Mouse (Mus musculus) stomach, embryonic 15.5 days (tissue): ENCODE data around the gene Dyrk2. TPM values are rescaled to one million over a fixed set of nuclear protein-coding genes. Genes with fewer than 3 reads are reported as not detected.

Experiments used
- ATAC-seq: fragments of 200-750 bp; cut with Nextera tagmentation; 2 replicates; pipeline ENCODE4 v1.8.0; 2017; ENCODE audit warnings: low read depth, moderate number of reproducible peaks, moderate TSS enrichment; ENCODE audit not compliant: insufficient read depth, low FRiP score
- H3K27ac ChIP-seq: fragments of 300-500 bp; sonication (generic); 2 replicates; pipeline ENCODE4 v1.5.1; 2015; ENCODE audit warnings: mild to moderate bottlenecking, inconsistent platforms
- H3K27me3 ChIP-seq: fragments of 300-500 bp; sonication (generic); replicated peaks from 2 replicates; pipeline ENCODE4 v1.6.1; 2015; ENCODE audit warnings: inconsistent platforms
- H3K36me3 ChIP-seq: fragments of 300-500 bp; sonication (generic); 2 replicates; pipeline ENCODE4 v1.6.1; 2015; ENCODE audit warnings: inconsistent platforms
- H3K4me1 ChIP-seq: fragments of 300-500 bp; sonication (generic); 2 replicates; pipeline ENCODE4 v1.6.1; 2015; ENCODE audit warnings: inconsistent platforms
- H3K4me2 ChIP-seq: fragments of 300-500 bp; sonication (generic); 2 replicates; pipeline ENCODE4 v1.6.1; 2015; ENCODE audit warnings: mild to moderate bottlenecking, inconsistent platforms
- H3K4me3 ChIP-seq: fragments of 300-500 bp; sonication (generic); replicated peaks from 2 replicates; pipeline ENCODE4 v1.5.1; 2015; ENCODE audit warnings: inconsistent platforms
- H3K9ac ChIP-seq: fragments of 300-500 bp; sonication (generic); 2 replicates; pipeline ENCODE4 v1.6.1; 2015; ENCODE audit warnings: inconsistent platforms
- H3K9me3 ChIP-seq: fragments of 300-500 bp; sonication (generic); 2 replicates; pipeline ENCODE4 v1.6.1; 2016; ENCODE audit warnings: inconsistent platforms
- WGBS: fragments of 180-500 bp; shearing (Covaris S2); methylation state at CpG from one replicate; pipeline ENCODE4 v1.1.7; 2015; 5-methylcytosine and 5-hydroxymethylcytosine counted together
- polyA plus RNA-seq: library from polyadenylated mRNA; unstranded; fragments of >200 nt; fragmentation: Nextera tagmentation; extraction: Ambion mirVana; gene quantifications from 2 replicates; pipeline ENCODE4 v1.2.1, GENCODE M21; 2015

Gene Dyrk2
- polyA plus RNA-seq, 1 experiment from 2014 or later = 9.7 TPM

DNA sequence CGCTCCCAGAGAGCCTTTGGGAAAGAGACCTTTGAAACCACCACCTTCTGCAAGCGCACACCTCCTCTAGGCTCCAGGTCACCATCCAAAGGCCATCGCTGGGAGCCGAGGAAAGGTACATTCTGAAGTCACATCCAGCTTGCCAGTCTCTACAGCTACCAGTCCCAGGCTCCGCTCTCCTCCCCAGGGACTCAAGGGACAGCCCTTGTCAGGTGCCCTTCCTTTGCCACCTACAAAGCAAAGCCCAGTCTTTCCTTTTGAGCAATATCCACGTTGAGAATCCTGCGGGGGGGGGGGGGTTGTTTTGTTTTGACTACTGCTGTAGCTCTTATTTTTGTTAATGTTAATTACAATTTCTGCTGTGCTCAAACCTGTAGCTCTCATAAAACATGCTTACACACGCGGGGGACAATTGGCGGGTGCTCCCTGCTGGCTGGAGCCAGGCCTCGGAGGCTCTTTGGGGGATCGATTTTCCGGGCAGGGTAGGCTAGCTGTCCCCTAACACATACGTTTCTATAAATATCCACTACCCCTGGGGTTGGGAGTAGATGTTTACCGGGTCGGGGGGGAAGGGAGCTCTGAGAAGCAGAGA, 2.6 kb downstream of the Dyrk2 start:
- WGBS = 11% methylated on average over 16 of the region's 16 CpGs
- H3K4me2 ChIP-seq = peak overlapping the region; percentile 81
- H3K27ac ChIP-seq = peak overlapping the region; percentile 95
- peak overlapping the region; percentile 90 for H3K4me3 ChIP-seq
- H3K9me3 ChIP-seq = no peaks in the 10 kb centered on the region
- ATAC-seq = no peak
- H3K9ac ChIP-seq = peak overlapping the region; percentile 96
- H3K4me1 ChIP-seq = peaks cover 25% of the 10 kb centered on the region
- no peaks in the 10 kb centered on the region for H3K27me3 ChIP-seq
- peaks cover 13% of the 10 kb centered on the region; the same call in 1 of the 2 replicates for H3K36me3 ChIP-seq

DNA sequence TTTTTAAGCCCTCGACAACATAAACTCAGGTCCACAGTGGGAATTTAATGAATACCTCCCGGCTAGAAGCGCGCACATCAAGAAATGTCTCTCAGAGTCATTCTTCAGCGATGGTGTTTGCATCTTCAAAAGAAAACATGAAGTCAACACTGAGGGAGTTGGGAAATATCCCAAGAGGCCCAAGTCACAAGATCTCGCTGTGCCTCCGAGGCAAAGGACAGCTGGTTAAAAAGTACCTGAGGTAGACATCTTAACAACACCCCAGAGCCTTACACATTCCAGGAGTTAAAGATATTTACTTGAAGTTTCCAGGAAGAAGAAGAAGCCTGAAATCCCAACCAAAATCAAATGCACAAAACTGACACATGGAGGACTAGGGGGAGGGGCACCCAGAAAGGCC, 5.0 kb downstream of the Dyrk2 start:
- 88% methylated on average over 7 of the region's 7 CpGs for WGBS
- ATAC-seq = no peak
- no peak overlapping the region for H3K4me2 ChIP-seq
- no peaks in the 10 kb centered on the region for H3K27me3 ChIP-seq
- H3K9ac ChIP-seq = no peak overlapping the region
- H3K4me3 ChIP-seq = no peak overlapping the region
- no peak overlapping the region for H3K27ac ChIP-seq
- peaks cover 19% of the 10 kb centered on the region for H3K4me1 ChIP-seq
- H3K36me3 ChIP-seq = peaks cover 34% of the 10 kb centered on the region
- H3K9me3 ChIP-seq = no peaks in the 10 kb centered on the region

DNA sequence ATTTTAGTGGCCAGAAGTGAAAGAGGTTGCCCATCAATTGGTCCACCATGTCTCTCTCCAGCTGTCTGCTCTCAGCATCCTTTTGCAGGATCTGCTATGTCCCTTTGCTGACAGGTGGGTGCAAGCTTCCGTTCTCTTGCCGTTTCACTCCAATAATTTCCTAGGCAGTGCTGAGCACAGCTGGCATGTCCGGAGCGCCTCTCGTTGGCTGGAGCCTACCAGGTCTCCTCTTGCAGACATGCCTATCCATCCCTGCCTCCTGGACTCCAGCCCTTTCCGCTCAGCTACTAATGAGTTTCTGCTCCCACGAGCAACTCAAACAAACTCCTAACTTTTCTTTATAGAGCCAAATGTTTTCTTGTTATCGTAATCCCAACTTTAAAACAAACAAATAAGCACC, 6.4 kb downstream of the Dyrk2 start:
- no peak overlapping the region for H3K4me3 ChIP-seq
- H3K4me2 ChIP-seq = no peak overlapping the region
- H3K36me3 ChIP-seq = peaks cover 46% of the 10 kb centered on the region
- H3K9me3 ChIP-seq = no peaks in the 10 kb centered on the region
- H3K9ac ChIP-seq = no peak overlapping the region
- H3K4me1 ChIP-seq = peaks cover 18% of the 10 kb centered on the region
- H3K27me3 ChIP-seq = no peaks in the 10 kb centered on the region
- ATAC-seq = no peak
- no peak overlapping the region for H3K27ac ChIP-seq
- 75% methylated on average over 8 of the region's 8 CpGs for WGBS

DNA sequence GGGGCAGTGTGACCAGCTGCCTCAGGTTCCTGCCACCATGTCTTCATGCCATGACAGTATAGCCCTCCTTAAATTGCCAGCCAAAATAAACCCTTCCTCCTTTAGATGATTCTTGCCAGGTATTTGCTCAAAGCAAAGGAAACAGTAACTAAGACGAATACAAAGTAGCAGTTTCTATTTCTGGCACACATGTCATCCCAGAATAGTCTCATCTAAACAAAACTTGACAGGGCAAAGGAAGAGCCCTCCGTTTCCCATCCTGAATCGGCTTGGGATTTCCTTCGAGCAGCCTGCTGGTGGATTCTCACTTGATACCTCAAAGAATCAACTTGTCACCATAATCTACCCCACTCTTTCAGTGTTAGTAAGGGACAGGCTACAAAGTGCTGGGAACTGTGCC, 7.8 kb downstream of the Dyrk2 start:
- H3K4me1 ChIP-seq = peaks cover 17% of the 10 kb centered on the region
- H3K9ac ChIP-seq = no peak overlapping the region
- 61% methylated on average over 4 of the region's 4 CpGs for WGBS
- H3K27ac ChIP-seq = no peak overlapping the region
- peaks cover 46% of the 10 kb centered on the region for H3K36me3 ChIP-seq
- no peaks in the 10 kb centered on the region for H3K27me3 ChIP-seq
- H3K9me3 ChIP-seq = no peaks in the 10 kb centered on the region
- no peak overlapping the region for H3K4me3 ChIP-seq
- no peak for ATAC-seq
- H3K4me2 ChIP-seq = no peak overlapping the region

DNA sequence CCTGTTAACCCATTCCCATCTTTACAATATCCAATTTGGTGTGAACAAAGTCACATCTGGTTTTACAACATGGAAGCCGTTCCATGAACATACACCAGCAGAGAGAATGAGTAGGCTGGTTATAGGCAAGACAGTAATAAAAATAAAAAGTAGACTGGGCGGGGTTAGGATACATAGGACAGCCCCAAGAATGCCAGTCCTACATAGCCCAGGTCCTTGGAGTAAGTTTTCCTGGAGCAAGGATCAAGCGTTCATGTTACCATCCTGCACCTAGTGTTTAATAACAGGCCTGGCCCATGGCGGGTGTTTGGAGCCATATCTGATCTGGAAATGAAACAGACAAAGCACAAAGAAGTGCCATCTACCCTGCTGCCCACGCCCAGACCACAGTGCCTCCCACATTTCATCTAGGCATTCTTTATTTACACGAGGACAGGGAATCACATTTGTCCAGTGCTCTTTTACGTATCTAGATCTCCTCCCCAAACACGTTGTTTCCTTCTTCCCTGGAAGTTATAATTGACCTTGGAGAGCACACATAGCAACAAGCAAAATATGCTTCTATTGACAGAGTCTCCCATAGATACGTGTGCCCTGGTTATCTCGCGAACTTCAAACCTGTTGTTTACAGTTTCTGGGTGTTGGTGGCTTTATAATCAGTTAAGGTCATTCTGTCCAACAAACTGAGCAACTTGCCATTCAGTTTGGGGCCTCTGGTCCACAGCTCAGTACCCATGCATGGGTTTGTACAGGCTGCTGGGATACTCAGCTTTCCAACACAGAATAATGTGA, 8.6 kb downstream of the Dyrk2 start:
- no peak overlapping the region for H3K27ac ChIP-seq
- H3K4me1 ChIP-seq = peaks cover 9% of the 10 kb centered on the region
- no peaks in the 10 kb centered on the region for H3K27me3 ChIP-seq
- no peak overlapping the region for H3K4me2 ChIP-seq
- WGBS = 83% methylated on average over 11 of the region's 11 CpGs
- no peaks in the 10 kb centered on the region for H3K9me3 ChIP-seq
- H3K36me3 ChIP-seq = peaks cover 46% of the 10 kb centered on the region
- no peak overlapping the region for H3K9ac ChIP-seq
- no peak overlapping the region for H3K4me3 ChIP-seq
- ATAC-seq = no peak

DNA sequence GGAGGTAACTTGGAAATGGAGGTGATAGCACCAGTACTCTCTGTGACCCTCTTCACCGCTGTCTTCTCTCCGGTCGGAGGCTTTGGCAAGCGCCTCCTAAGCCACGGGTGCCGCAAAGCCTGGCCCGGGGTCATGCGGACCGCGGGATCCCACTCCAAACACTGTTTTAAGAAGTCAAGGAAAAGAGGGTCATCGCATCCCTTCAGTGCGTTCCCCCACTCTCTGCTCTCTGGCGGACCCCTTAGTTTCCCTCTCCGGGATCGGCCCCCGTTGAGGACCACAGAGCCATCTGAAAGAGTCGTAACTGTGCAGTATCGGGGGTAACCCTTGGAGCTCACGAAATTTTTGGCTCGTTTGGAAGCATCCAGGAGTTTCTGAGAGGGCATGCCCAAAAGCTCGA, 10.4 kb downstream of the Dyrk2 start:
- 0 out of 2 replicates have a peak, but pooled peaks cover 2% of the 10 kb centered on the region for H3K4me1 ChIP-seq
- H3K9ac ChIP-seq = no peak overlapping the region
- H3K36me3 ChIP-seq = peaks cover 45% of the 10 kb centered on the region
- 96% methylated on average over 21 of the region's 21 CpGs for WGBS
- no peaks in the 10 kb centered on the region for H3K27me3 ChIP-seq
- no peak overlapping the region for H3K4me3 ChIP-seq
- no peaks in the 10 kb centered on the region for H3K9me3 ChIP-seq
- no peak overlapping the region for H3K27ac ChIP-seq
- ATAC-seq = no peak
- H3K4me2 ChIP-seq = no peak overlapping the region

DNA sequence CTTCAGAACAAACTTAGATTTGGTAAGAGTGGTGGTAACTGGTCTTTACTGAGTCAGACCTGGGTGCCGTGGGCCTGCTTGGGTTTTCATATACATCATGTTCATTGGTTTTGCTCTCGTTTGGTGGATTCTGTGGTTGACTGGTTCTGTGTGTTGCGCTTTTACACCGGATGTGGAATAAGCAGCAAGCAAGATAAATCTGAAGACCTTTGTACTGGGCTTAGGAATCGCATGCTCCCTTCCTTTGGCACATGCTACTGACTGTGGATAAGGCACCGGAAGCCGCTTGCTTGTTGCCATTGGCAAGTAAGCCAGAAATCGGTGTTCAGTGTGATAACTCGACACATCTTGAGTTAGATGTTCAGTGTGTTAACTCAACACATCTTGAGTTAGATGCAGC, 15.4 kb downstream of the Dyrk2 start:
- Histone ChIP-seq H3K9me3 (no peaks in the 10 kb centered on the region), H3K4me2 (no peak overlapping the region), H3K27ac (no peak overlapping the region), H3K4me1 (no peaks in the 10 kb centered on the region), H3K36me3 (peaks cover 9% of the 10 kb centered on the region), H3K27me3 (no peaks in the 10 kb centered on the region), H3K9ac (no peak overlapping the region), H3K4me3 (no peak overlapping the region)
- no peak for ATAC-seq
- WGBS = 90% methylated on average over 9 of the region's 9 CpGs

DNA sequence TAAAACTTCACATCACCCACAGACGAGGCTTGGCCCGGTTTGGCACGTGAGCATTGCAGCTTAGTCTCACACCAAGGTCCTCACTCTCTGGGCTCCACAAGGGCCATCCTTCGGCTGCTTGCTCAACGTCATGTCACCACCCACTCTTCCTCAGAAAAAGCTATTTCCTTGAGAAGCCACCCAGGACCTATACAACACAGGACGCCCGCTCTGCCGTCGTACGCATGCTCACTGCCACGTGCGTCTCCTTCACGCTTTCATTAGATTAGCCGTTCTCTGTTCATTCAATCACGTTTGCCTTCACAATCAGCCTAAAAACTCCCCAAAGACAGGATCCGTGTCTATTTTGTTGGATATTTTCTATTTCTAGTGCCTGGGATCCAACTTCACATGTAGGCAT, 17.5 kb downstream of the Dyrk2 start:
- no peak overlapping the region for H3K9ac ChIP-seq
- H3K27me3 ChIP-seq = no peaks in the 10 kb centered on the region
- H3K4me2 ChIP-seq = no peak overlapping the region
- no peaks in the 10 kb centered on the region for H3K4me1 ChIP-seq
- no peak overlapping the region for H3K27ac ChIP-seq
- WGBS = 88% methylated on average over 16 of the region's 16 CpGs
- H3K9me3 ChIP-seq = no peaks in the 10 kb centered on the region
- no peaks in the 10 kb centered on the region for H3K36me3 ChIP-seq
- ATAC-seq = no peak
- no peak overlapping the region for H3K4me3 ChIP-seq

DNA sequence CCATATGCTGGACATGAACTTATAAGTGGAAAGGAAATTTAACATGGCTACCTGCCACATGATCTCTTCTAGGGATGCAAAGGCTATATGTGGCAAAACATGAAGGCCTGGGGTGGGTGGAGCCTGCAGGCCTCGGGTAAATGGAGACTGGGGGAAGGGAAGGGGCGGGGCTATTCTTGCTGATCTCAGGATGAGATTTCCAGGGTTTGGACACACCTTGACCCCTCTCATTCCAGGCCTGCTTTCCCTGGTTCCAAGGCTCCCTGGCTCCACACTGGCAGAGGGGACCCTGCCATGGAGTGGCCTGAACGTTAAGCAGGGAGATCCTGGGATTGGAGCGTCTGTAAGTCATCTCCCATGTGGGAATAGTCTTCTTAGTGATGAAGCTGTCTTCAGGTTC, 21.5 kb downstream of the Dyrk2 start:
- H3K4me2 ChIP-seq = no peak overlapping the region
- no peaks in the 10 kb centered on the region for H3K36me3 ChIP-seq
- no peaks in the 10 kb centered on the region for H3K9me3 ChIP-seq
- no peaks in the 10 kb centered on the region for H3K27me3 ChIP-seq
- WGBS = 83% methylated on average over 4 of the region's 4 CpGs
- ATAC-seq = no peak
- H3K4me3 ChIP-seq = no peak overlapping the region
- H3K4me1 ChIP-seq = no peaks in the 10 kb centered on the region
- no peak overlapping the region for H3K27ac ChIP-seq
- H3K9ac ChIP-seq = no peak overlapping the region

DNA sequence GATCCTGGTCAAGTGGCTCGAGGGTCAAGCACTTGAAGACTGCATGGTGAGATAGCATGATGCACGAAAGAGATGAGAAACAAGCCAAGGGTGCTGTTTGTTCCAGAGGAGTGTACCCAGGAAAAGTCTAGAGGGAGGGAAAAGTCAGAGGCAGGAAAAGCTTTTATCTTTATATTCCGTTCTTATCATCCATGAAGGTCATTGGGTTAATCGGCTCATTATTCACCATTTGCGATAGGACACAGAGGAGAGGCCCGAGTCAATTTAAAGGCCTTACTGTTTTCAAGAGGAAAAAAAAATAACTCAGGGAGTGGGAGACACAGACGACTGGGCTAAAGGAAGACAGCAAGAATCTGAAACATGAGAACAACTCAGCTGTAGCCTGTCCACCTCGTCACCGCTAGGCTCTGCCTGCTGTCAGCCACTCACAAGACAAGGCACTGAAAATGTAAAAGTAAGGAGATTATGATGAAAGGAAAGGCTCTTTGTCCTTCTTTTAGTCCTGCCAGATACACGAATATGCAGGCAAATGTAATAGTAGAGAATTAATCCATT, 22.9 kb downstream of the Dyrk2 start:
- no peak for ATAC-seq
- Histone ChIP-seq H3K4me2 (no peak overlapping the region), H3K9ac (no peak overlapping the region), H3K4me3 (no peak overlapping the region), H3K27me3 (no peaks in the 10 kb centered on the region), H3K36me3 (no peaks in the 10 kb centered on the region), H3K27ac (no peak overlapping the region), H3K9me3 (no peaks in the 10 kb centered on the region), H3K4me1 (no peaks in the 10 kb centered on the region)
- 34% methylated on average over 10 of the region's 10 CpGs for WGBS

DNA sequence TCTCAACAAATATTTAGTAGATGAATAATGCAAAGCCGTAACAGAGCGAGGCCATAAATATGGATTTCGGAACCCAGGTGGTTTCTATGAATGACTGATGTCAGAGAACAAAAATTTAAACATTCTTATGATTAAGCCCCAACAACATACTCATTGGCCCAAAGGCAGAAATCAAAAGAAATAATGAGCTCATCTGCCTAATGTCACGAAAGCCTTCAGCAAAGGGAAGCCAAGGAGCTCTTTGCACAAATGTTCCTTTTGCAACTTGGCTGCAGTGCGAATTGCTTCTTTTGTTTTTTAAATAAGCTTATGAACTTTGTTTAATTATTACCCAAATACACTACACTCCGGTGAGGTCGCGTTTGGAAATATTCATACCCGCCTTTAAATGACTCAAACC, 29.4 kb downstream of the Dyrk2 start:
- peaks cover 4% of the 10 kb centered on the region; the same call in 1 of the 2 replicates for H3K4me1 ChIP-seq
- no peak overlapping the region for H3K27ac ChIP-seq
- no peaks in the 10 kb centered on the region for H3K9me3 ChIP-seq
- no peak for ATAC-seq
- no peak overlapping the region for H3K4me2 ChIP-seq
- WGBS = 81% methylated on average over 9 of the region's 9 CpGs
- H3K27me3 ChIP-seq = no peaks in the 10 kb centered on the region
- H3K36me3 ChIP-seq = no peaks in the 10 kb centered on the region
- no peak overlapping the region for H3K4me3 ChIP-seq
- H3K9ac ChIP-seq = no peak overlapping the region

DNA sequence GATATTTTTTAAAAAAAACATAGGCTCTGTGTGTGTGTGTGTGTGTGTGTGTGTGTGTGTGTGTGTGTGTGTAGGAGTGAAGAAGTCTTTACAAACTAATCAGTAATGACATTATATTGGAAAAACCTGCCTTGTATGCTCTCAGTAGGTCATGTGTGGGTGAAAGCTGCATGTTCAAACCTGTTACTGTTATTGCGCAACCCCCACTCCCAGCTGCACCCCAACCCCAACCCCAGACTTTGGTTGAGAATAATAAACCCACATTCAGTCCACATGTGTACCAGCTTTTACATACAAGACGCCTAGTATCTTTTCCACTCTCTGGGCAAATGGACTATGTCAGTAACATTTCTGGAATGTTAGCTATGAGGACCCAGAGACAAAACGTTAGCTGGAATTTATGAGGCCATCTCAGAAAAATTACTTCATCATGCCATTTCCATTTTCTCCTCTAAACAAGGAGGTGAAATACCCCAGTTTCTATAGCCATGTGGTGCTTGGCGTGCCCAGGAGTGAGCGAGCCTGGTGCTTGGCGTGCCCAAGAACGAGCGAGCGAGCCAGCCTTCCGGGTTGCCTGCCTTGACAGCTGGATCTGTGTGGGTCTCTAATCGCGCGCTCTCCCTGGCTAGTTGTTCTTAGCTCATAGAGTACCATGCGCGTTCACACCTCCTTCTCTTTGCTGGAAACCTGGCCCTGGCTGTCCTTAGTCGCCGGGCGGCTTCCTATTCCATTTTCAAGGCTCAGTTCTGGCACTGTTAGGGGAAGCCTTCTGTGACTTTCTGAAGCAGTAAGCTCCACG, 30.5 kb downstream of the Dyrk2 start:
- no peak overlapping the region for H3K4me2 ChIP-seq
- no peak overlapping the region for H3K9ac ChIP-seq
- H3K9me3 ChIP-seq = no peaks in the 10 kb centered on the region
- H3K36me3 ChIP-seq = no peaks in the 10 kb centered on the region
- H3K4me1 ChIP-seq = peaks cover 4% of the 10 kb centered on the region; the same call in 1 of the 2 replicates
- WGBS = 83% methylated on average over 19 of the region's 19 CpGs
- H3K27ac ChIP-seq = no peak overlapping the region
- H3K27me3 ChIP-seq = no peaks in the 10 kb centered on the region
- no peak overlapping the region for H3K4me3 ChIP-seq
- no peak for ATAC-seq
